Mouse (Mus musculus) liver, embryonic 14.5 days (tissue): ENCODE measurements around the gene Fbxw7. TPM values are rescaled to one million over a fixed set of nuclear protein-coding genes. Genes with fewer than 3 reads are reported as not detected.

Experiments used
- ATAC-seq: fragments of 200-750 bp; cut with Nextera tagmentation; 2 replicates; pipeline ENCODE4 v1.8.0; 2017; ENCODE audit warnings: moderate number of reproducible peaks, mild to moderate bottlenecking, moderate library complexity; ENCODE audit not compliant: insufficient read depth
- DNase-seq, 3 experiments: peaks; one replicate each; pipeline ENCODE4 v3.0.0-alpha.2; 2012 to 2013; ENCODE audit warnings: low read depth in 3 of 3, low spot score in 3 of 3
- H3K27ac ChIP-seq: fragments of 300-500 bp; sonication (generic); 2 replicates; pipeline ENCODE4 v1.5.1; 2014; ENCODE audit warnings: moderate library complexity, mild to moderate bottlenecking, control low read depth, inconsistent platforms
- H3K27me3 ChIP-seq: fragments of 300-500 bp; sonication (generic); 2 replicates; pipeline ENCODE4 v1.6.1; 2014; ENCODE audit warnings: mild to moderate bottlenecking, low read length, moderate library complexity; ENCODE audit not compliant: control insufficient read depth, insufficient read depth
- H3K36me3 ChIP-seq: fragments of 300-500 bp; sonication (generic); replicated peaks from 2 replicates; pipeline ENCODE4 v1.6.1; 2014; ENCODE audit warnings: low read depth; ENCODE audit not compliant: control insufficient read depth, insufficient read depth
- H3K4me1 ChIP-seq, 2 experiments: fragments of 200-500 bp in 1 of 2; fragments of 300-500 bp in 1 of 2; sonication (generic) in 1 of 2; replicated peaks; 2 replicates each; pipeline ENCODE4 v1.6.1; 2012 to 2014; ENCODE audit warnings: antibody characterized with exemption in 1 of 2, inconsistent platforms in 1 of 2, low read length in 1 of 2; ENCODE audit not compliant: control insufficient read depth in 2 of 2, insufficient read depth in 2 of 2
- H3K4me2 ChIP-seq: fragments of 300-500 bp; sonication (generic); 2 replicates; pipeline ENCODE4 v1.6.1; 2014; ENCODE audit warnings: low read depth, mild to moderate bottlenecking, control low read depth, moderate library complexity
- H3K4me3 ChIP-seq, 2 experiments: fragments of 200-500 bp in 1 of 2; fragments of 300-500 bp in 1 of 2; sonication (generic) in 1 of 2; 2 replicates each; pipeline ENCODE4 v1.5.1; 2012 to 2014; ENCODE audit warnings: low read depth in 2 of 2, low read length in 2 of 2, mild to moderate bottlenecking in 2 of 2, control low read depth in 1 of 2, inconsistent platforms in 1 of 2, moderate library complexity in 1 of 2; ENCODE audit not compliant: insufficient read depth in 1 of 2
- H3K9ac ChIP-seq: fragments of 300-500 bp; sonication (generic); replicated peaks from 2 replicates; pipeline ENCODE4 v1.6.1; 2014; ENCODE audit warnings: mild to moderate bottlenecking, control low read depth, moderate library complexity
- H3K9me3 ChIP-seq: fragments of 300-500 bp; sonication (generic); 2 replicates; pipeline ENCODE4 v1.6.1; 2016; ENCODE audit warnings: low read length, mixed read lengths; ENCODE audit not compliant: control insufficient read depth
- CTCF ChIP-seq: IDR thresholded peaks from 2 replicates; pipeline ENCODE4 v1.5.1; 2016; ENCODE audit warnings: antibody characterized with exemption, low read depth, control low read depth
- EP300 ChIP-seq: IDR thresholded peaks from 2 replicates; pipeline ENCODE4 v1.6.1; 2016; ENCODE audit warnings: antibody characterized with exemption, low read depth
- WGBS: fragments of 180-500 bp; shearing (Covaris S2); extraction: QIAGEN DNeasy Blood & Tissue Kit; methylation state at CpG from one replicate; pipeline ENCODE4 v1.1.7; 2014; ENCODE audit not compliant: insufficient replicate concordance; 5-methylcytosine and 5-hydroxymethylcytosine counted together
- polyA plus RNA-seq, 2 experiments: library from polyadenylated mRNA; depleted of rRNA in 1 of 2; stranded (reverse) in 1 of 2; unstranded in 1 of 2; fragments of >200 nt; fragmentation: Nextera tagmentation in 1 of 2; extraction: Ambion mirVana in 1 of 2; gene quantifications; 2 replicates each; pipeline versions ENCODE4 v1.2.1 to v1.2.3; 2012 to 2014

Gene Fbxw7
- polyA plus RNA-seq, 2 experiments = 2.4 to 2.5 TPM

DNA sequence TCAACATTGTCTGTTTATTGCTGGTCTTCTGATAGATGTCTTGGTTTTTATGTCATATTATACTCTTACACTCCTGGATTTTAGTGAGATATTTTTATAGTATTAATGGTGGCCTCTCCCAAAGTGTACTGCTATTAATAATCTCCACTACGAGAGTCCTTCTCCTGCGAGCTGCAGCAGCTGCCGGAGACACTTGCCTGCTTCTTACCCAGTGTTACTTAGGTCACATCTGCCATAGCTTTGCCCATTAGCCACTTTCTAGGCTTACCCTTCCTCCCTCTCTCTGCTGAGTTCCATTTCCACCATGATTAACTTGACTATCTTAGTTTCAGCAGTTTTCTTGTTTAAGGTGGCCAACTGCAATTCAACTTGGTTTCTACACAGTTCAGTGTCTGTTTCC lies 115.6 kb downstream of the Fbxw7 start:
- H3K4me2 ChIP-seq = no peak overlapping the region
- ATAC-seq = no peak

DNA sequence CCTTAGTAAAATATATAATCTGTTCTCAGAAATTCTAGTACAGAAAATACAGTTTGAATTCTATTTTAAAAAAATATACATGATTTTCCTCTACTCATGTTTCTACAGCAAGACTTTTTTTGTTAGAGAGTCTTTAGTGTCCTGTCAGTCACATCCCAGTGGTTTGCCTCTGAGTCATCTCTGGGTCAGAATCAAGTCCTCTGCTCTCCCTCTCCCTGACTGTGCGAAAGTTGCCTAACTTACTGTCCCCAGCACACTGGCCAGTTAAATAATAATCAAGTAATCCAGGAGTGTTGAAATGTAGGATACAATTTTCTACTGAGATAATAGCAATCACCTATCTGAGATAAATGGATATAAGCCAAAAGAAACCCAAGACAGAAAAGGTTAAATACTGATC lies 120.7 kb downstream of the Fbxw7 start:
- no peak overlapping the region for H3K4me2 ChIP-seq
- no peaks in the 10 kb centered on the region; a peak in 2 of 4 replicates for H3K4me1 ChIP-seq
- H3K9me3 ChIP-seq = no peaks in the 10 kb centered on the region
- H3K27me3 ChIP-seq = no peaks in the 10 kb centered on the region
- WGBS = 50% methylated on average over 1 of the region's 1 CpGs
- TF ChIP-seq CTCF = no peak
- no peak for TF ChIP-seq EP300
- no peaks in the 10 kb centered on the region for H3K36me3 ChIP-seq
- ATAC-seq = no peak
- DNase-seq = no peak
- H3K4me3 ChIP-seq = no peak overlapping the region
- no peak overlapping the region for H3K9ac ChIP-seq
- no peak overlapping the region for H3K27ac ChIP-seq

More for the DNA sequence above, 115.6 kb downstream of the Fbxw7 start:
- H3K4me3 ChIP-seq = no peak overlapping the region
- 68% methylated on average over 3 of the region's 3 CpGs for WGBS
- no peaks in the 10 kb centered on the region for H3K9me3 ChIP-seq
- DNase-seq = no peak
- no peak overlapping the region for H3K9ac ChIP-seq
- H3K4me1 ChIP-seq = no peaks in the 10 kb centered on the region
- no peaks in the 10 kb centered on the region for H3K27me3 ChIP-seq
- no peaks in the 10 kb centered on the region for H3K36me3 ChIP-seq
- H3K27ac ChIP-seq = no peak overlapping the region
- TF ChIP-seq CTCF (no peak), EP300 (no peak)

GRCm38 (mm10) chr3:84936252-84936651 lies 121.2 kb downstream of the Fbxw7 start:
- WGBS = 44% methylated on average over 2 of the region's 2 CpGs
- DNase-seq = no peak
- H3K9ac ChIP-seq = no peak overlapping the region

DNA sequence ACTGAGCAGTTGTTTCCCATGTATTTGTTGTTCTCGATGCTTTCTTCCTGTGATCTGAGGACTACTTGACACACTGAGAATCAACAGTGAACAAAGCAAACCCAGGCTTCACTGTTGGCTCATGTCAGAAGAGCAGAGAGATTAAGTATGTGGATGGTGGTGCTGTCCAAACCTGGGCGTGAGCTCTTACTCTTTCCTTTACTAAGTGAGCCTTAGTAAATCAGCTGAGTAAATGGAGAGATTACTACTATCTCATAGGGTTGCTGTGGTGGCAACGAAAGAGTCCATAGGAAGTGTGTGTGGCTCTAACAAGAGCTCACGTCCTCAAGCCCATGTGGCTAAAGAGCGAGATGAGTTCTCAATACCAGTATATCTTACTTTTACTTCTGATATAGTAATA lies 121.9 kb downstream of the Fbxw7 start:
- Histone ChIP-seq H3K4me2 (no peak overlapping the region), H3K9ac (no peak overlapping the region), H3K4me3 (no peak overlapping the region), H3K9me3 (no peaks in the 10 kb centered on the region), H3K36me3 (no peaks in the 10 kb centered on the region), H3K27ac (no peak overlapping the region), H3K4me1 (no peaks in the 10 kb centered on the region; a peak in 2 of 4 replicates), H3K27me3 (no peaks in the 10 kb centered on the region)
- ATAC-seq (no peak), DNase-seq (no peak)
- TF ChIP-seq EP300 (no peak), CTCF (no peak)
- WGBS = 41% methylated on average over 5 of the region's 5 CpGs

More at GRCm38 (mm10) chr3:84936252-84936651, 121.2 kb downstream of the Fbxw7 start:
- H3K4me2 ChIP-seq = no peak overlapping the region
- no peak overlapping the region for H3K4me3 ChIP-seq
- no peaks in the 10 kb centered on the region for H3K9me3 ChIP-seq
- TF ChIP-seq CTCF (peak; percentile 12; the same call in 1 of the 2 replicates), EP300 (no peak)
- H3K27me3 ChIP-seq = no peaks in the 10 kb centered on the region
- no peaks in the 10 kb centered on the region; a peak in 2 of 4 replicates for H3K4me1 ChIP-seq
- H3K27ac ChIP-seq = no peak overlapping the region
- ATAC-seq = no peak
- no peaks in the 10 kb centered on the region for H3K36me3 ChIP-seq

DNA sequence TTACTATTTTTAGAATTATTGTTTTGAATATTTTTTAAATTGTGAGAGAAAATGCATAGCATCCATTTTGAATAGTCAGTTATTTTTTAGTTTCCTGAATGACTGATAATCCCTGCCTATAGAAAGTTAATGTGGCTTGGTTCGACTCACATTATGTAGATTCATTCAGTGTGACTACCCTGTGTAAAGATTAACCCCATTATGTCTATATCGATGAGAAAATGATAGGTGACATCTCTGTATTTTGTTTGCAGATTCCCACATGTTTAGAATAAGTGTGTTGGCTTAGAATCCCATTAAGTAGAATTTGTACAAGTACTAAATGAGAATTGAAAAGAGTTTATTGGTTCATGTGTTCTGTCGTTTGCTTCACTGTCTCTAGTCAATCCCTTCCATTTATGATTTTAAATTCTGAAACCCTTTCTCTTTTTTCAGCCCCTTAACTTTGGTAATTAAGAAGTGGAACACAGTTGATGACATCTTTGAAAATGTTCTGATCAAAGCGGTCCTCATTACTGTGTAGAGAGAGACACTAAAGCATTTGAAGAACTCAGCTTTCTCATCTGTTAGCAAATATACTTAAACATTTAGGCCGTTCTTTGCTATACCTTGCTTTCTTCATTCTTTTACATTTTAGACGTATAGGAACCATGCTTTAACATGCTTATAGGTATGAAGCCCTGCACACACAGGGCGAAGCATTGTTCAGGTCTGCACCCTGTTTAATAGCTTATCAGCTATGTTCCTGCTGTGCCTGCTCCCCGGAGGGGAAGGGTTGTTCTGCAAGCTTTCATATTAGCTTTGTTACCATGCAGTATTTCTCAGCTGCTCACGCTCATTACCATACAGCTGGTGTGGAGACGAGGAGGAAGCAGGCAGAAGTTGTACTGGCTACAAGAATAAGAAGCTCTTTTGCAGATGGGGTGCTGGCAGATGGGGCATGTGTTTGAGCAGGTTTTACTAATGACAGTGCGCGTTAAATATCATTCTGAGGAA lies 122.6 kb downstream of the Fbxw7 start:
- Histone ChIP-seq H3K4me1 (no peaks in the 10 kb centered on the region; a peak in 2 of 4 replicates), H3K36me3 (no peaks in the 10 kb centered on the region), H3K27ac (no peak overlapping the region), H3K4me3 (no peak overlapping the region), H3K9me3 (no peaks in the 10 kb centered on the region), H3K4me2 (no peak overlapping the region), H3K9ac (no peak overlapping the region), H3K27me3 (no peaks in the 10 kb centered on the region)
- ATAC-seq = peak; percentile 45; the same call in 1 of the 2 replicates
- DNase-seq = no peak
- 51% methylated on average over 12 of the region's 12 CpGs for WGBS
- no peak for TF ChIP-seq CTCF
- TF ChIP-seq EP300 = no peak
